Mouse (Mus musculus) C2C12 (cell line): ENCODE results near the gene Syt2.

ENCODE experiments used
- CEBPB ChIP-seq: IDR thresholded peaks from one replicate; pipeline ENCODE4 v1.6.1; 2011; ENCODE audit warnings: low read depth, mild to moderate bottlenecking, control low read depth, moderate library complexity
- CTCF ChIP-seq: IDR thresholded peaks from one replicate; pipeline ENCODE4 v1.5.1; 2011; ENCODE audit not compliant: control insufficient read depth, insufficient read depth, insufficient read length
- FOSL1 ChIP-seq: IDR thresholded peaks from one replicate; pipeline ENCODE4 v1.8.0; 2011; ENCODE audit warnings: mild to moderate bottlenecking, low read length; ENCODE audit not compliant: poor library complexity, insufficient read depth, severe bottlenecking
- MAX ChIP-seq: IDR thresholded peaks from one replicate; pipeline ENCODE4 v1.6.1; 2011; ENCODE audit warnings: mild to moderate bottlenecking, control low read depth
- MYOG ChIP-seq: IDR thresholded peaks from one replicate; pipeline ENCODE4 v1.6.1; 2011; ENCODE audit not compliant: control insufficient read depth, insufficient read length; ENCODE audit errors: extremely low read depth
- USF1 ChIP-seq: IDR thresholded peaks from one replicate; pipeline ENCODE4 v1.6.1; 2011; ENCODE audit warnings: low read depth, mild to moderate bottlenecking, control low read depth, moderate library complexity

GRCm38 (mm10) chr1:134755548-134756189 lies 109.2 kb downstream of the Syt2 start:
- TF ChIP-seq CTCF (no peak), USF1 (no peak), MYOG (no peak), CEBPB (no peak), FOSL1 (no peak), MAX (no peak)
